Mouse (Mus musculus) hindbrain, embryonic 10.5 days (tissue): Measurements from ENCODE around the gene Paqr7. TPM values are rescaled to one million over a fixed set of nuclear protein-coding genes. Genes with fewer than 3 reads are reported as not detected.
"Not testable (repeated sequence)": the region's sequence is repeated elsewhere in the genome, so short reads cannot be mapped to it uniquely, and the experiment has no call there.

Experiments
- DNase-seq: peaks from one replicate; pipeline ENCODE4 v3.0.0-alpha.2; 2017; ENCODE audit warnings: low spot score
- H3K27ac ChIP-seq: fragments of 300-500 bp; sonication (generic); 2 replicates; pipeline ENCODE4 v1.5.1; 2016; ENCODE audit warnings: mild to moderate bottlenecking, moderate library complexity
- H3K27me3 ChIP-seq: fragments of 300-500 bp; sonication (generic); 2 replicates; pipeline ENCODE4 v1.6.1; 2016; ENCODE audit warnings: mild to moderate bottlenecking; ENCODE audit not compliant: poor library complexity, insufficient read depth, severe bottlenecking
- H3K36me3 ChIP-seq: fragments of 300-500 bp; sonication (generic); 2 replicates; pipeline ENCODE4 v1.6.1; 2016; ENCODE audit warnings: mild to moderate bottlenecking, moderate library complexity
- H3K4me1 ChIP-seq: fragments of 300-500 bp; sonication (generic); replicated peaks from 2 replicates; pipeline ENCODE4 v1.6.1; 2016; ENCODE audit warnings: mild to moderate bottlenecking
- H3K4me3 ChIP-seq: fragments of 300-500 bp; sonication (generic); 2 replicates; pipeline ENCODE4 v1.5.1; 2016; ENCODE audit warnings: mild to moderate bottlenecking, moderate library complexity
- H3K9me3 ChIP-seq: fragments of 300-500 bp; sonication (generic); 2 replicates; pipeline ENCODE4 v1.6.1; 2016; ENCODE audit warnings: mild to moderate bottlenecking, moderate library complexity
- WGBS: fragments of 180-500 bp; shearing (Covaris S2); methylation state at CpG from one replicate; pipeline ENCODE4 v1.1.7; 2016; 5-methylcytosine and 5-hydroxymethylcytosine counted together
- polyA plus RNA-seq: library from polyadenylated mRNA; unstranded; fragments of >200 nt; fragmentation: Nextera tagmentation; extraction: Ambion mirVana; gene quantifications from 2 replicates; pipeline ENCODE4 v1.2.1, GENCODE M21; 2016

The Paqr7 gene
- polyA plus RNA-seq, 1 experiment from 2014 or later, result 4.3 TPM

DNA sequence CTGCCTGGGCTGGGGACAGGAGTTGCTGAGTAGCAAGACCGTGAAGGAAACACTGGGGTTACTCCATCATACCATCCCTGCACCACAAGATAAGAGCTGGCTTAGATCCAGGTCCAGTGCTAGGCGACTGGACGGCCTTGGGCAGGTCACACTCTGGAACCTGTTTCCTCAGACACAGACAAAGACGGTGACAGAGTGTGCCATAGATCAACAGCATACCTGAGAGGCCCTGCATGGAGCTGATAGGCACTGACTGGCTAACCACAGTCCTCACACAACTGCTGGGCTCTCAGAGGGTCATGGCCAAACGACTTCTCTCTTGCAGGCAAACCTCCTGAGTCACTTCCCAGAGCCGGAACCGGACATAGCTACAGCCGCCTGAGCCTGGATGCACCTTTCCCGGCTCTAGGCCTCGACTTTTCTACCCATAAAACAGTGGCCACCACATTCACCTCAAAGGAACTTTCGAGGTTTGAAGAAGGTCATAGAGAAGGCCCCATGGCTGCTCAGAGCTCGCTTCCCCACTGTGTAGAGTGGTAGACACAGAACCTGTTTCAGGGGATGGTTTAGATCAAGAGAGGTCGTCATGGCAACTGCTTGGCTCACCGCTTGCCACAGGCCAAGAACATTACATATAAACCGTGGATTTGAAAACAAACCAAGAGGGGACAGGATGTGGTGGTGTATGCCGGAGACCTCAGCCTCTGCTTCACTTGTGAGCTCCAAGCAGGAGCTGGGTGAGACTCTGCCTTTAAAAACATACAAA is 1.5 kb upstream of the Paqr7 start:
- peaks cover 29% of the 10 kb centered on the region for H3K27me3 ChIP-seq
- no peaks in the 10 kb centered on the region; the same call in 1 of the 2 replicates for H3K9me3 ChIP-seq
- peak overlapping the region; percentile 50; the same call in 1 of the 2 replicates for H3K27ac ChIP-seq
- no peaks in the 10 kb centered on the region for H3K36me3 ChIP-seq
- H3K4me3 ChIP-seq, result no peak overlapping the region
- peaks cover 39% of the 10 kb centered on the region for H3K4me1 ChIP-seq
- peak; percentile 24 for DNase-seq
- WGBS, result 75% methylated on average over 16 of the region's 16 CpGs

GRCm38 (mm10) chr4:134495546-134495923 is 962 bp upstream of the Paqr7 start:
- Histone ChIP-seq H3K36me3 (no peaks in the 10 kb centered on the region), H3K9me3 (no peaks in the 10 kb centered on the region; the same call in 1 of the 2 replicates), H3K4me1 (peaks cover 39% of the 10 kb centered on the region), H3K27ac (no peak overlapping the region), H3K4me3 (no peak overlapping the region), H3K27me3 (peaks cover 29% of the 10 kb centered on the region)
- 61% methylated on average over 5 of the region's 5 CpGs for WGBS
- no peak for DNase-seq

DNA sequence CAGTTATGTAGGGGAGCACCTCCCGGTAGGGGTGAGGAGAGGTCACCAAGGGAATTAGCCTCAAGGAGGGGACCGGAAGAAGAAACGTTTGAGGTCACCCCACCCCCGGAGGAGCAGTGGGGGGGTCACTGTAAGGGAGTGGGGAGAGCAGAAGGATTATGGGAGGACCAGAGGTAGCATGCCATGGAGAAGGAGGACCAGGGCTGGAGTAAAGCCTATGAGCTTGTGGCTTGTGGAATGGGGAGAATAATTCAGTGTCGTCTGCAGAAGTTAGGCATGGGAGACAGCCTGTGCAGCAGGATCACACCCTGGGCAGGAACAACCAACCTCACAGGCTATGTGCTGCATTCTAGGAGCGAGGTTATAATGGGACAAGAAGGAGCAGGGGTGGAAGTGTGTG is 726 bp downstream of the Paqr7 start:
- peaks cover 29% of the 10 kb centered on the region for H3K27me3 ChIP-seq
- H3K9me3 ChIP-seq, result no peaks in the 10 kb centered on the region; the same call in 1 of the 2 replicates
- H3K36me3 ChIP-seq, result no peaks in the 10 kb centered on the region
- WGBS, result 11% methylated on average over 6 of the region's 6 CpGs
- DNase-seq, result no peak
- H3K4me3 ChIP-seq, result peak overlapping the region; percentile 61
- H3K4me1 ChIP-seq, result peaks cover 33% of the 10 kb centered on the region
- H3K27ac ChIP-seq, result peak overlapping the region; percentile 83

GRCm38 (mm10) chr4:134497986-134498731 is 1.7 kb downstream of the Paqr7 start:
- no peak overlapping the region for H3K4me3 ChIP-seq
- H3K9me3 ChIP-seq, result no peaks in the 10 kb centered on the region; the same call in 1 of the 2 replicates
- H3K27me3 ChIP-seq, result peaks cover 29% of the 10 kb centered on the region
- H3K27ac ChIP-seq, result no peak overlapping the region
- WGBS, result 77% methylated on average over 12 of the region's 12 CpGs
- DNase-seq, result no peak
- no peaks in the 10 kb centered on the region for H3K36me3 ChIP-seq
- peaks cover 32% of the 10 kb centered on the region for H3K4me1 ChIP-seq

DNA sequence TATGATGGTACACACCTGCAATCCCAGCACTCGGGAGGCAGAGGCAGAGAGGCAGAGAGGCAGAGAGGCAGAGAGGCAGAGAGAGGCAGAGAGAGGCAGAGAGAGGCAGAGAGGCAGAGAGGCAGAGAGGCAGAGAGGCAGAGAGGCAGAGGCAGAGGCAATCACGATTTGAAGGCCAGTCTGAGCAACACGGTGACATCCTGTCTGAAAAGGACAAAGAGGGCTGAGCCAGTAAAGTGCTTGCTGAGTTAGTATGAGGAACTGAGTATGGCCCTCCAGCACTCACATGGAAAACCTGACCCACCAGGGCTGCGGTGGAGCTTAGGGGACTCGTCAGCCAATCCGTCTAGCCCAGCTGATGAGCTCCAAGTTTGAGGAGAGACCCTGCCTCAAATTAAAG is 2.5 kb downstream of the Paqr7 start:
- not testable (repeated sequence) for DNase-seq, H3K27ac ChIP-seq, H3K36me3 ChIP-seq, H3K9me3 ChIP-seq, H3K4me3 ChIP-seq
- Histone ChIP-seq H3K4me1 (peaks cover 32% of the 10 kb centered on the region), H3K27me3 (peaks cover 29% of the 10 kb centered on the region)
- 88% methylated on average over 6 of the region's 6 CpGs for WGBS

DNA sequence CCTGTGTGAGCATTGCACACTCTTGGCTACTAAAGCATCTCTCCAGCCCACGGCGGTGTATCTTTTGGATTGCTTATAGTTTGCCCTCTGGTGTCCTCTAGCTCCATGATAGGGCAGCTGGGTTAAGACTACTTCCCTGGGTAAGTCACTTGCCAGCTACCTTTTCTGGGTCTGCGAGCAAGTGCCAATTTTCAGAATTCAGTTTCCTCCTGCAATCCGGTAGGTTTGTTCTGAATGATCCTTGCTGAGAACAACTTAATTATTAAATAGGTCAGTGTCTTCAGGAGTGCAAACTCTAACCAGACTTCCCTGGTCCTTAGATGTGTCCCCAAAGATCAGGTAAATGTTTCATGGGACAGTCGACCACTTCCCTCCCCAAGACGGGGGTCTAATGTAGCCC is 4.6 kb downstream of the Paqr7 start:
- WGBS, result 94% methylated on average over 6 of the region's 6 CpGs
- Histone ChIP-seq H3K27me3 (peaks cover 21% of the 10 kb centered on the region), H3K4me1 (peaks cover 17% of the 10 kb centered on the region), H3K36me3 (no peaks in the 10 kb centered on the region), H3K9me3 (no peaks in the 10 kb centered on the region; the same call in 1 of the 2 replicates), H3K27ac (no peak overlapping the region), H3K4me3 (no peak overlapping the region)
- DNase-seq, result no peak

GRCm38 (mm10) chr4:134503686-134504357 is 7.3 kb downstream of the Paqr7 start:
- no peaks in the 10 kb centered on the region; the same call in 1 of the 2 replicates for H3K9me3 ChIP-seq
- DNase-seq, result no peak
- peaks cover 4% of the 10 kb centered on the region; the same call in 1 of the 2 replicates for H3K36me3 ChIP-seq
- no peak overlapping the region for H3K4me3 ChIP-seq
- H3K27ac ChIP-seq, result no peak overlapping the region
- H3K27me3 ChIP-seq, result 0 out of 2 replicates have a peak, but pooled peaks cover under 1% of the 10 kb centered on the region
- 0 out of 2 replicates have a peak, but pooled peaks cover 4% of the 10 kb centered on the region for H3K4me1 ChIP-seq
- WGBS, result 78% methylated on average over 4 of the region's 4 CpGs

DNA sequence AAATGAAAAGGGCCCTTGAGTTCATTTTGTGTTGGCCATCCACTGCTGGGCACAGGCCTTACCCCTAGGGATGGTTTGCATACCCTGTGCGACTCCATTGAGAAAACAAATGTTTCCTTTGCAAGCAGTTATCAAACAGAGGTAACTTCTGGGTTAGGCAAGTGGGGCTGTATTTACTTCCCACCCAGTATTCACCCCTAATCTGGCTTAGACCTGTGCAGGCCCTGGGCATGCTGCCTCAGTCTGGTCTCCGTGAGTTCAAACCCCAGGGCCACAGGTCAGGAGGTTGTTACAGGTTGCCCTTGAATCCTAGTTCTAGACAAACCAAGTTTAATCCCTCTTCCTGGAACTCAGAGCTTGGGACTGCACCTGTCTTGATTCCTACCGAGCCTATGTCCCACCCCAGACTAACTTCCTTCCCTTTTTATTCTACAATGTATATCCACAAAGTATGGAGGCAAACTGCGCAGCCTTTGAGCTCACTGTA is 8.8 kb downstream of the Paqr7 start:
- Histone ChIP-seq H3K4me1 (0 out of 2 replicates have a peak, but pooled peaks cover 6% of the 10 kb centered on the region), H3K27ac (no peak overlapping the region), H3K4me3 (no peak overlapping the region), H3K36me3 (peaks cover 4% of the 10 kb centered on the region; the same call in 1 of the 2 replicates), H3K9me3 (no peaks in the 10 kb centered on the region), H3K27me3 (no peaks in the 10 kb centered on the region)
- WGBS, result 89% methylated on average over 4 of the region's 4 CpGs
- DNase-seq, result no peak

DNA sequence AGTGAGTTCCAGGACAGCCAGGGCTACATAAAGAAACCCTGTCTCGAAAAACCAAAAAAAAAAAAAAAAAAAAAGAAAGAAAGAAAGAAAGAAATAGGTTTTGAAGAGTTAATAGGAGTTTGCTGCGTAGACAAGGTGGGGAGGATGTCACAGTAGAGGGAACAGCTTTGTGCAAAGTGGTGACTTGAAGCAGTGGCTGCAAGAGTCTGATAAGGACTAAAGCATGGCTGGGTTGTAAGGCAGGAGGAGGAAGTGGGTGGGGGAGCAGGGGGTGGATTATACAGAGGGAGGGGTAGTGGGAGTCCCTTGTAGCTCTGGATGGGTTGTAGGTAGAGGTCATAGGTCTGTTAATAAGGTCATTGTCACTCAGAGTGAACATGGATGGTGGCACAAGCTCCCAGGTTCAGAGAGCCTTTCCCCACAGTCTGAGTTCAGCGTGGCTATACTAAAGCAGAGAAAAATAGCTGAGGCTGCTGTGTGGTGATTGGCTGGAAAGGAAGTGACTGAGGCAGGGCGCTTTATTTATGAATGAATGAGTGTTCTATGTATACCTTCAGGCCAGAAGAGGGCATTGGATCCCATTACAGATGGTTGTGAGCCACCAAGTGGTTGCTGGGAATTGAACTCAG is 9.6 kb downstream of the Paqr7 start:
- H3K4me3 ChIP-seq, result no peak overlapping the region
- H3K4me1 ChIP-seq, result peaks cover 12% of the 10 kb centered on the region
- peak overlapping the region; percentile 40; the same call in 1 of the 2 replicates for H3K27ac ChIP-seq
- WGBS, result 80% methylated on average over 3 of the region's 4 CpGs
- H3K9me3 ChIP-seq, result no peaks in the 10 kb centered on the region
- DNase-seq, result no peak
- H3K36me3 ChIP-seq, result peaks cover 4% of the 10 kb centered on the region; the same call in 1 of the 2 replicates
- H3K27me3 ChIP-seq, result no peaks in the 10 kb centered on the region

DNA sequence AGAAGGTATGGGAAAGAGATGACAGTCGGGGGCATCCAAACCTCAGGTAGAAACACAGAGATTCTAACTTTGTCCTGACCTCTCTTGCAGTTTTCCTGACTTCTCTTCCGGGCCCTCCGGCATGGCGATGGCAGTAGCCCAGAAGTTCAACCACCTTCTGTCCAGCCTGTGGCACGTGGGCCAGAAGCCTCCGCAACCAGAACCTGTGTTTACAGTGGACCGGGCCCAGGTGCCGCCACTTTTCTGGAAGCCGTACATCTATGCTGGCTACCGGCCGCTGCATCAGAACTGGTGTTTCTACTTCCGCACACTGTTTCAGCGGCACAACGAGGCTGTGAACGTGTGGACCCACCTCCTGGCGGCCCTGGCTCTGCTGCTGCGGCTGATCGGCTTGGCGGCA is 10.2 kb downstream of the Paqr7 start:
- H3K4me3 ChIP-seq, result no peak overlapping the region
- no peak for DNase-seq
- H3K4me1 ChIP-seq, result peaks cover 18% of the 10 kb centered on the region
- no peak overlapping the region for H3K27ac ChIP-seq
- no peaks in the 10 kb centered on the region for H3K27me3 ChIP-seq
- H3K9me3 ChIP-seq, result no peaks in the 10 kb centered on the region
- H3K36me3 ChIP-seq, result peaks cover 4% of the 10 kb centered on the region; the same call in 1 of the 2 replicates
- 91% methylated on average over 19 of the region's 19 CpGs for WGBS

DNA sequence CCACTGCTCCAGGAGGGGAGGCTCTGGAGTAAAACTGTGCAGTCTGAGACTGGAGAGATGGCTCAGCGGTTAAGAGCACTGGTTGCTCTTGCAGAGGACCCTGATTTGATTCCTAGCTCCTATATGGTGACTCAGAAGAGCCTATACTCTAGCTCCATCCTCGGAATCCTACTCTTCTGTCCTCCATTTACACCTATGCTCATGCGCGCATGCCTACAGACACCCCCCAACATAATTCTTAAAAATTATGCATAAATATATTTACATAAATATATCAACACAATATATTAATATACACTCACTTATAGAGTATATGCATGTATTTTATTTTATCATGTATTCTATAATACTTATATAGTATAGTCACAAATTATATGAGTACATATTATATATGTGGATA is 13.9 kb downstream of the Paqr7 start:
- no peak for DNase-seq
- Histone ChIP-seq H3K9me3 (no peaks in the 10 kb centered on the region), H3K4me1 (peaks cover 38% of the 10 kb centered on the region), H3K27me3 (no peaks in the 10 kb centered on the region), H3K4me3 (no peak overlapping the region), H3K36me3 (peaks cover 11% of the 10 kb centered on the region), H3K27ac (no peak overlapping the region; the same call in 1 of the 2 replicates)
- WGBS, result 77% methylated on average over 4 of the region's 4 CpGs

- H3K4me1 ChIP-seq, result peaks cover 41% of the 10 kb centered on the region
- peak; percentile 95 for DNase-seq
- no peaks in the 10 kb centered on the region for H3K27me3 ChIP-seq
- peaks cover 11% of the 10 kb centered on the region for H3K36me3 ChIP-seq
- WGBS, result under 1% methylated on average over 42 of the region's 42 CpGs
- H3K27ac ChIP-seq, result peak within 1 kb of the TSS; percentile 93
- H3K9me3 ChIP-seq, result no peaks in the 10 kb centered on the region
- peak within 1 kb of the TSS; percentile 65 for H3K4me3 ChIP-seq
These were observed 14.4 kb downstream of the Paqr7 start, which contains the start of gene Aunip for GRCm38 (mm10) chr4:134510845-134511411. Aunip (plus strand) TSS chr4:134510999.
